Mouse (Mus musculus) CH12F3 (cell line): Measurements from ENCODE around the gene Galnt5.

ENCODE experiments used
- in situ Hi-C: fragments of 300-500 bp; cut with MboI; formaldehyde crosslinking; loops from 2 replicates; pipeline ENCODE4 v1.14.3; 2020; ENCODE audit warnings: low sequenced_read_pairs

Gene Galnt5

GRCm38 (mm10) chr2:57997752-57998430 is at the start of gene Galnt5:
TSS of gene Galnt5 (plus strand) at chr2:57997884.
- in situ Hi-C loops, result no loop called here

GRCm38 (mm10) chr2:57951620-57952019 is 46.1 kb upstream of the Galnt5 start:
- in situ Hi-C loops, result no loop called here

DNA sequence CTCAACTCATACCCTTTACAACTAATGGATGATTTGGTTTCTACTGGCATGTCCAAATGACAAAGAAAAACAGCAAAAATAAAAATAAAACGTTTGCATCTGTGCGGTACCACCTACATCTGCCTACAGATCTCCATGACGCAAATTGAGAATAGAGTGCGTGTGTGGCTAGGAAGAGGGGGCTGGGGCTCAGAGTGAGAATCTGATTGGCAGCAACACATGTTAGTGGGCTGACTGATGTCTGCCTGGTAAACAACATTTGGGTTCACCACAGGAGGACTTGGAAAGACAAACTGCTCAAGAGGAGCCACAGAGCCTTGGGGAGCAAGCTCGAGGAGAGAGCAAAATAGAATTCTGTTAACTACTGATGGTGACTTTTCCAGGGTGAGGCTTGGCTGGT is 36.9 kb upstream of the Galnt5 start:
- in situ Hi-C loops, result no loop called here

DNA sequence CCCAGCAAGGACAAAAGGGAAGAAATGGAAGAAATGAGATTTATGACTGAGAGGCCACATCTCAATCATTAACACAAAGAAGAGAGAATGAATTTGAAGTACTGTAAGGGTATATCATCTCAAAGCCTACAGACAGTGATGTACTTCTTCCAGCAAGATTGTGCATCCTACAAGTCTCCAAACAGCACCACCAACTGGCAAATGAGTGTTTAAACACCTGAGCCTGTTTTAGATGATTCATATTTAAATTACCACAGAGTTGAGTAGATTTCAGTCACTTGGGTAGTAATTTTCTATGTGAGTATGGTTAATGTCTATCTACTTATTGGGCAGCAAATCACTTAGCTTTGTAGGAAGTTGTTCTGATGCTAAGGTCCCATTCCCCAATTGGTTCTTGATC is 15.4 kb upstream of the Galnt5 start:
- in situ Hi-C loops, result no loop called here

GRCm38 (mm10) chr2:57991084-57991483 is 6.6 kb upstream of the Galnt5 start:
- in situ Hi-C loops, result no loop called here

DNA sequence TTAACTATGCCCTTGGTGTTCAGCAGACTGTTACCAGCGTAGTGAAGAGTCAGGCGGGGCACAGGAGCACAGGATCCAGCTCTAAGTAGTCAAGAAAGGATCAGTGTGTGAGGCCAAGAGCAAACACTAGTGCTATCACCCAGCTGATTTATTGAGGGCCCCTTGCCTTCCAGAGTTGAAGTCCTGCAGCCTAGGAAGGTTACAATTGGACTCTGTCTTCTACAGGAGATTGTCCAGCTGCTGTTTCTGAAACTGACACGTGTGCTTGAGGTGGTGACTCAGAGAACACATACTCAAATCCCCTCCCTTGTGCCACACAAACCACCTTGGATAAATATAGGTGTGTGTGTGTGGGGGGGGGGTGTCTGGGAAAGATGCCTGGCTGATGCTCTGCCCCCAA is 3.8 kb downstream of the Galnt5 start:
- in situ Hi-C loops, result no loop called here

- in situ Hi-C loops, result no loop called here
These were observed 9.4 kb downstream of the Galnt5 start for GRCm38 (mm10) chr2:58007081-58007480.

DNA sequence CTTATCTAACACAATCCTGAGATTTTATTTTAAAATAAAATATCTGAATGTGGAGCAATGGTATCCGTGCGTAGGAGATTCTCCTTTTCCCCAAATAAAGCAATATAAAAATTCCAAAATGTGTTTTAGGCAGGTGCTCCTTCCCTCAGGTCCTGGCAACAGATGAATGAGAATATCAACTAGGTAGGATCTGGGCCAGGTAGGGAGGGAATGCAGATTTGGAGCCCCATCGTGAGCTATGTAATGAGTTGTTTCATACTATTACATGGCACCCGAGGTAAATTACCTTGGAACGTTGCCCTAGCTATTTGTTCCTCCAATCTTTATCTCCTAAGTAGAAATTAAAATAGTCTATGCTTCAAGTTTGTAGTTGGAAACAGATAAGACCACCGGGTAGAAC is 25.9 kb downstream of the Galnt5 start:
- in situ Hi-C loops, result no loop called here

DNA sequence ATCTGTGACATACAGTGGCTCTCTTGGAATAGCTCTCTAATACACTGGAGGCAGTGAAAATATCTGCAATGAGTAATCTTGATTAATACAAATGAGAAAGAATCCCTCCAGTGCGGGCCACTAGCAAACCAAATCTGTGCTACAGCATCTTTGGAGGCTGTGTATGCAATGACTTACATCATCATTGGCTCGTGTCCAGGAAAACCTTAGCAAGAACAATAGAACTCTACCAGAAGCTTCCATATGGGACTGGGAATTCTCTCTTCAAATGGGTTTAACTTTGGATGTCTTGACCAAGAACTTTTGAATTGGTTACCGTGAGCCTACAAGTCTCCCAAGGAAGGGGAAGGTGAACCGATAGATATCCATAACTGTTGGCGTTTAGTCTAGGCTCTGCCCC is 29.1 kb downstream of the Galnt5 start:
- in situ Hi-C loops, result loop anchor here (25.0 kb wide), 1 partner anchor 1711 kb away; no protein-coding TSS in a partner anchor

DNA sequence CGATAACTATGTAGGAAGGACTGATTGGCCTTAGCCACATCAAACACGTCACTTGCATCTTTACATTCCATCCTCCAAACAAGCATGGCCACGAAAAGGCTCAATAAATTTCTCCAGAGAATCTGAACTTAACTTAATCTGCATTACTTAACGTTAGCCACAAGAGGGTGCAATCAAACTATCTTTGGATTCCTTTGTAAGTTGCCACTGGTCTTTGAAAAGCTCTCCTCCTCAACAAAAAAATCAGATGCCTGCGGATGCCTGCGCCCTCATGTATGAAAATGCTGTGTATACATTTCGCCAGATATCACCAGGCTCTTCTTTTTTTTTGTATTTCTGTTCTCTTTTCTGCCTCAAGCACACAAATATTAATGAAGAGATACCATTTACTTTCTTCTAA is 31.7 kb downstream of the Galnt5 start:
- in situ Hi-C loops, result loop anchor here (25.0 kb wide), 1 partner anchor 1708 kb away; no protein-coding TSS in a partner anchor

DNA sequence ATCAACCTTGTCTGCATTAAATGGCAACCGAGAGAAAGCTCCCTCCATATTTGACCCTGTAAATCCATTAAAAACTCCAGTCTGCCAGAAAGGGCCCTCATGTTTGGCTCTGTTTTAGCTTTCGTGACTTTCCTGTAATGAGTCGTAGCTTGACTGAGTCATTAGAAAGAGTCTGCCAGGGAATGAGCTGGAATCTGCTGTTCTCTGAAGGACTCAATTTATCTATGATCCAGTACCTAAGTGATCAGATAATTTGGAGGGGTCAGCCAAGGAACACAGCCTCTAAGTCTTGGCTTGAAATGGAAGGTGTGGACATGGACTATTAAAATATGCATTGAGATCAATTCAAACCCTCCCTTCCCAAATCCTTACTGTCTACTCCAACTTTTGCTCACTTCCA is 33.7 kb downstream of the Galnt5 start:
- in situ Hi-C loops, result loop anchor here (25.0 kb wide), 1 partner anchor 1706 kb away; no protein-coding TSS in a partner anchor

DNA sequence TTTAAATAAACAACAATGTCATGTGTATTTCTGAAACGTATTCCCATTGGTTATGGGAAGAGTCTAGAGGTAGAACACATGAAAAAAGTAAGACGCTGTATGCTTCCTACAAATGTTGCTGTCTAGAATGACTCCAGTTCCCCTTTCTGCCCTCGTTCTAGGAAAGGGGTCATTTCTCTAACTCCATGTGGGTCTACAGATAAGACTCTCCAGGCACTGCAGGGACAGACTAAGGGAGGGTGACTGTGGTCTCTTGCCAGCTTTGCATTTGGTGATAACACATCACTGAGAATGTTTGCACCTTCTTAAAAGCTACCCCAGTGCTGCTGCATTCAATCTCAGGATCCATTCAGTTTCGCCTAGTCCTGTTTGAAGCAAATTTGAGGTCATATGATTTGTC is 38.0 kb downstream of the Galnt5 start:
- in situ Hi-C loops, result loop anchor here (25.0 kb wide), 1 partner anchor 1702 kb away; no protein-coding TSS in a partner anchor

DNA sequence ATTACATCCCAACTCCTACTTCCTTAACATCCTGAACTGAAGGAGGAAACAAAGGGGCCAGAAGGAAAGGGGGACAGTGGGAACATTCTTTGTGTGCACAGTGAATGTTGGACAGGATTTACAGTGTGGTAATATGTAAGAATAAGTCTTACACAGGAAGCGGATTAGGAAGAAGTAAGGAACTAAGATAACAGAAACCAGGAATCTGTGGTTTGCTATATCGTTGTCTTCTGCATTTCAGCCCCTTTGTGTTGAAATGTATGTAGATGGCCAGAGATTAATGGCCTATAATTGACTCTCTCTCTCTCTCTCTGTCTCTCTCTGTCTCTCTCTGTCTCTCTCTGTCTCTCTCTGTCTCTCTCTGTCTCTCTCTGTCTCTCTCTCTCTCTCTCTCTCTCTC is 39.2 kb downstream of the Galnt5 start:
- in situ Hi-C loops, result loop anchor here (25.0 kb wide), 1 partner anchor 1700 kb away; no protein-coding TSS in a partner anchor

DNA sequence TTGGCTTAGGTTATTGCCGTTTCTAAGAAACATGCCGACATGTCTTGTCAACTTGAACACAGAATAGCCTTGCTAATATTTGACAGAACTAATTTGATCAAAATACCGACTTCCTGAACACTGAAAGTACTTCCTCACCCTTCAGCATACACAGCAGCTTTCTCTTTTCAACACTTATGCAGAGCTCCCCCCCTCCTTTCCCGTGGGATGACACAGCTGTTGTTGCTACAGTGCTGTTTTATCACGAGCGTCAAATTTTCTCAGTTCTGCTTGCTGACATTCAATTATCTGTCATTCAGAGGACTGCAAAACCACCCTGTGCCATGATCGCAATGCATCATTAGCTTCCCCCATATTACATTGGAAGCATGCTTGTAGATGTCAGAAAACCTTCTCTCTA is 44.2 kb downstream of the Galnt5 start:
- in situ Hi-C loops, result loop anchor here (25.0 kb wide), 1 partner anchor 1695 kb away; no protein-coding TSS in a partner anchor

GRCm38 (mm10) chr2:58052821-58053581 is 55.3 kb downstream of the Galnt5 start, which contains the start of gene Ermn:
TSS of gene Ermn (minus strand) at chr2:58052864.
- in situ Hi-C loops, result no loop called here

- in situ Hi-C loops, result no loop called here
These were observed 57.7 kb downstream of the Galnt5 start for GRCm38 (mm10) chr2:58055383-58055782.

- in situ Hi-C loops, result no loop called here
These were observed 82.2 kb downstream of the Galnt5 start for GRCm38 (mm10) chr2:58079849-58080248.

GRCm38 (mm10) chr2:58086420-58086819 is 88.7 kb downstream of the Galnt5 start:
- in situ Hi-C loops, result no loop called here

- in situ Hi-C loops, result no loop called here
These were observed 97.1 kb downstream of the Galnt5 start for GRCm38 (mm10) chr2:58094818-58095217.
